Mouse (Mus musculus) lung, adult 2 months (tissue): ENCODE measurements around the gene Acp2. TPM values are rescaled to one million over a fixed set of nuclear protein-coding genes. Genes with fewer than 3 reads are reported as not detected.

Experiments
- DNase-seq: peaks from one replicate; pipeline ENCODE4 v3.0.0; 2022
- H3K4me1 ChIP-seq: fragments of 200-500 bp; 2 replicates; pipeline ENCODE4 v1.6.1; 2011; ENCODE audit warnings: low read length; ENCODE audit not compliant: control insufficient read depth, insufficient read depth
- H3K4me3 ChIP-seq: fragments of 200-500 bp; replicated peaks from 2 replicates; pipeline ENCODE3; 2011; ENCODE audit warnings: low read depth, mild to moderate bottlenecking, control low read depth, low read length; ENCODE audit errors: extremely low read depth
- CTCF ChIP-seq: fragments of 200-500 bp; IDR thresholded peaks from 2 replicates; pipeline ENCODE4 v1.5.1; 2011; ENCODE audit warnings: mild to moderate bottlenecking, low read length, control low read depth; ENCODE audit not compliant: insufficient read depth
- POLR2A ChIP-seq: fragments of 200-500 bp; IDR thresholded peaks from 2 replicates; pipeline ENCODE4 v1.6.1; 2011; ENCODE audit warnings: low read depth, mild to moderate bottlenecking, control low read depth, low read length, borderline replicate concordance; ENCODE audit errors: extremely low read depth
- WGBS: fragments of 180-500 bp; shearing (Covaris S2); methylation state at CpG from one replicate; pipeline ENCODE4 v1.1.7; 2018; 5-methylcytosine and 5-hydroxymethylcytosine counted together
- polyA plus RNA-seq: library from polyadenylated mRNA; depleted of rRNA; stranded (reverse); fragments of >200 nt; gene quantifications from 2 replicates; pipeline ENCODE4 v1.2.3, GENCODE M21; 2012; rRNA removed

The Acp2 gene
- polyA plus RNA-seq, 1 experiment = 25.0 TPM

DNA sequence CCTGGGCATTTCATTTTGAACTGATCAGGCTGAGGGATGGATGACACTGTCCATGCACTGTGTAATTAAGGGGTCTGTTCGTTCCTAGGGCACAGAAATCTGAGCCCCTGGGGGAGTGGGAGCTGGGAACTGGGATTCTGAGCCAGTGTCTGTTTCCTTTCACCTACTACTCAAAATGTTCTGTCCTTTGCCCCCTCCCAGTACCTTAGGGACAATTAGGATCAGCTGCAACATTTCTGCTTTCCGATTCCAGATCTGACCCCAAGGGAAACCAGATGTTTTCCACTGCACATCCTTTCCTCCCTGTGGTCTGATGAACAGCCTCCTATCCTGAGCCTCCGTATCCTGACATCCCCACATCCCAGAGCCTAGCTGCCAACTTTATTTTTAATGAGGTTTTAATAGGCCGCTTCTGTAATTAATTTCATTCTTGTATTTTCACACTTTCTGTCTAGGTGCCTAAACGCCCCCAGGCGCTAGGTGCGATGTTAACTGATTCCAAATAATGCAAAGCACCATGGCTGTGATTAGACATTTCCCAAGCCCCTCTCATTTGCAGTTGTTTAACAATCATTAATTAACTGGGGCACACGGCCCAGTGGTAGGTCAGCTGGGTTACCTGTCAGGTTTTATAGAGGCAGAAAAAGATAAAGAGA lies 52.2 kb downstream of the Acp2 start:
- WGBS = 58% methylated on average over 8 of the region's 8 CpGs
- no peak for DNase-seq
- H3K4me1 ChIP-seq = no peaks in the 10 kb centered on the region
- no peak overlapping the region for H3K4me3 ChIP-seq
- TF ChIP-seq CTCF = no peak
- no peak for TF ChIP-seq POLR2A

- DNase-seq = peak; percentile 46
- 5% methylated on average over 27 of the region's 27 CpGs for WGBS
Measured at GRCm38 (mm10) chr2:91255661-91256150, 53.0 kb downstream of the Acp2 start, which contains the start of gene Pacsin3. Gene Pacsin3, plus strand, starts transcription at chr2:91255954.

DNA sequence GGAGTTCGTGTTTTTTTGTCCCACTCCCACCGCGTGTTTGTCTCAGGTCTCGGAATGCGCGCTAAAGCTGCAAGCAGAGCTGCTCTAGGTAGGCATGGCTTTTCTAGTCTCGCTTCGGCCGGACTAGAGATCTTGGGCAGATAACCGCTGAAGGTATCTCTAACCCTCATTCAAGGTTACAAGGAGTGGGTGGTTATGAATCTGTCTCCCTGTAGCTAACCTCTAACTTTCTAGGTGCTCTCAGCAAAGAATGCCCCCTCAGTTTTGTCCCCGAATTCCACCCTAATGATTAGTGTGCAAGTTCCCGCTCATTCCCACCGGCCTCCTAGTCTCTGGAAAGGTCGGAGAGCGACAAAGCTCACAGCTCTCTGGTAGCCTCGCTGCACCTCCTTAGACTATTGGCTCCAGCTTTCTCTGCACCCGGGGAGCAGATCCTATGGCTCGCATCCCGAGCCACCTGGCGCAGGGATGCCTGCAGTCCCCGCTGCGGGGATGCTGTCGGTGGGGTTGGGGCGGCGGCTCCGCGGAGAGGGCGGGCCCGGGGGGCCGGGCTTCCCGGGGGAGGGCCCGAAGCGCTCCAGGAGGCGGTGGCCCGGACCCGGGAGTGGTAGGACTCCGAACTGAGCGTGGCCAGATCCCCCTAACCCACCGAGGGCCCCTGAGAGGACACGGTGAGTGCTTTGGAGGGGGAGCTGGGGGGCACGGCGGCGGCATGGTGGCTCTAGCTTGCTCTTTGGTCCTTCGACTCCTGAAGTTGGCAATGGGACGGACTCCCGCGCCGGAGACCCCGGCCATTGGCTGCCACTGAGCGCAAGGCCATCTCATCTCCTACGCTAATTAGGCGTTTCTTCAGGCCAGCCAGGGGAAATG lies 53.8 kb downstream of the Acp2 start:
- DNase-seq = peak; percentile 76
- Histone ChIP-seq H3K4me3 (peak overlapping the region; percentile 82), H3K4me1 (no peaks in the 10 kb centered on the region)
- under 1% methylated on average over 52 of the region's 52 CpGs for WGBS
- TF ChIP-seq CTCF = no peak
- peak; percentile 3; the same call in 1 of the 2 replicates for TF ChIP-seq POLR2A

More at GRCm38 (mm10) chr2:91255661-91256150, 53.0 kb downstream of the Acp2 start, which contains the start of gene Pacsin3:
- Histone ChIP-seq H3K4me3 (peak within 1 kb of the TSS; percentile 82), H3K4me1 (no peaks in the 10 kb centered on the region)
- no peak for TF ChIP-seq POLR2A
- TF ChIP-seq CTCF = no peak

DNA sequence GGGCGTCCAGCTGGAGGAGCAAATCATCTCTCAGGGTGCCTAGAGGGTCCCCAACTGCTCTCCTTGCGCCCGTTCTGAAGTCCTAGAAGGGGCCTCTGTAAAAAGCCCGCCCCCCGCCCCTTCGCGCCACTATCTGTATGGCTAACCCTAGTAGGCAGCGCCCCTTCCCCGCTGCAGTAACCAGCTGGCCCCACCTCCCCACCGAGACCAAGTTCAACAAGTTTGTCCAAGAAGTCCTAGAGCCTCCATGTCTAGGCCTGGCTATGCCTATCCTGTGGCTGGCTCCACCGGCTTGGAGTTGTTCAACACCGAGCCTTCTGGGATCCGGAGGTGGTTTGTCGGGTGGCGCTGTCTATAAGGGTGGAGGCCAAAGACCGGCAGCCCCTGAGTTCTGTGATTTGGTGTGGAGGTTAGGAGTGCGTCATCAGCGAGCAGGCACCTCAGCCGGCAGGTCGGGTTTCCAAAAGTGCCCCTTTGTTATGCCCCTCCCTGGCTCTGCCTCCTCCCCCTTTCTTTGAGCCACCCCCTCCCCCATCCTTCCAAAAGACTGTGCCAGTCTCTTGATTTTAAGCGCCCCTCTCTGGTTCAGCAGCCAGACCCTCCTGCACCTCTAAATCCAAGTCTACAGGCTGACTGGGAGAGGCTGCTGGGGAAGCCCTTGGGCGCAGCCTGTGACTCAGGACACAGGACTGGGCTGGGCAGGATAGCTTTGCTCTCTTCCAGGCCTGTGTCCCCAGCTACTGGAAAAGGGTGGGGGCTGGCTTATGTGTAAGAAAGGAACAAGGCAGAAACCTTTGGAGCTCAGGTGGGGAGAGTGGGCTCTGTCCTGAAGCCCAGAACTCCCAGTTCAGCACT lies 54.7 kb downstream of the Acp2 start:
- Histone ChIP-seq H3K4me1 (no peaks in the 10 kb centered on the region), H3K4me3 (peak overlapping the region; percentile 82)
- DNase-seq = peak; percentile 57
- TF ChIP-seq CTCF (no peak), POLR2A (no peak)
- WGBS = 6% methylated on average over 22 of the region's 22 CpGs

DNA sequence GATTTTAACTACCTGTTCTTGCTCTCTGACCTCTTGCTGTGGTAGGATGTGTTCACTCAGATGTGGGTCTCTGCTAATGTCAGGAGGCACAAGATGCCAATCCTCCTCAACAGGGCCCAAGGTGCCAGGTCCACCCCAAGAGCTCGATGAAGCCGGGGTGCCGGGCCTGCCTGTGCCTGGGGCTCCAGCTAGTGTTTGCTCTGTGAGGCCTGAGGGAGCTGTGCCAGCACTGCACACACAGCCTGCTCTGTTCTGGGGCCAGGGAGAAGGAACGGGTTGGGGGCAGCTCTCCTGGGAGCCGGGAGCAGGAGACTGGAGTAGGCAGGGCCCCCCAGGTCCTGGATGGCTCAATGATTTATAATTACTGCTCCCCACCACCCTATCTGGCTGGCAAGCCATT lies 55.4 kb downstream of the Acp2 start:
- DNase-seq = no peak
- 52% methylated on average over 5 of the region's 5 CpGs for WGBS
- no peak overlapping the region for H3K4me3 ChIP-seq

DNA sequence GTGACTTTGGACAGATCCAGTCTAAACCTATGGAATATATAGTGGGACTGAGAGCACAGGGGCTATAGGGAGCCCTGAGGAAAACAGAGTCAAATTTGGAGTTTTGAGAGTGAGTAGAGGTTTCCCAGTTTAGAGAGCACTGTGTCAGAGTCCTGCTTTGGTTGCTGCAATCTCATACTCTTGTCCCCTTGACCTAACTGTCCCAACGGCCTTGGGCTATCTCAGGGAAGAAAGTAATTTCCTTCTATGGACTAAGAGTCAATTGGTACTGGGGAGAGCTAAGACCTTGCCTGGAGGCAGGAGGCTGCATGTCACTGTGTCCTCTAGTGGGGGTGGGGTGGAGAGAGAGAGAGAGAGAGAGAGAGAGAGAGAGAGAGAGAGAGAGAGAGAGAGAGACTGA lies 56.1 kb downstream of the Acp2 start:
- WGBS = 48% methylated on average over 1 of the region's 1 CpGs
- DNase-seq = no peak
- TF ChIP-seq POLR2A (no peak), CTCF (no peak)
- Histone ChIP-seq H3K4me1 (no peaks in the 10 kb centered on the region), H3K4me3 (no peak overlapping the region)

More for the DNA sequence above, 55.4 kb downstream of the Acp2 start:
- H3K4me1 ChIP-seq = no peaks in the 10 kb centered on the region
- TF ChIP-seq CTCF (no peak), POLR2A (no peak)

- no peak for DNase-seq
- Histone ChIP-seq H3K4me1 (no peaks in the 10 kb centered on the region), H3K4me3 (no peak overlapping the region)
- WGBS = 91% methylated on average over 1 of the region's 1 CpGs
- TF ChIP-seq POLR2A (no peak), CTCF (no peak)
Measured at GRCm38 (mm10) chr2:91259493-91259892, 56.8 kb downstream of the Acp2 start.

Other genes starting within 250 kb of the Acp2 start
- 2.6 and 4.7 TPM in 2 replicates for gene Rapsn, start 167.3 kb upstream of the Acp2 start, polyA plus RNA-seq
- 51.7 and 76.9 TPM in 2 replicates for gene Psmc3, start 148.9 kb upstream of the Acp2 start, polyA plus RNA-seq
- gene Slc39a13, start 132.5 kb upstream of the Acp2 start, polyA plus RNA-seq = 88.2 and 101 TPM in 2 replicates
- gene Spi1, start 120.5 kb upstream of the Acp2 start, polyA plus RNA-seq = 65.7 and 70.7 TPM in 2 replicates
- gene Mybpc3, start 84.7 kb upstream of the Acp2 start, polyA plus RNA-seq = 7.0 and 11.2 TPM in 2 replicates
- 21.7 and 31.3 TPM in 2 replicates for gene Madd, start 19.0 kb upstream of the Acp2 start, polyA plus RNA-seq
- 97.4 and 102 TPM in 2 replicates for gene Nr1h3, start 51 bp upstream of the Acp2 start, polyA plus RNA-seq
- 11.8 and 13.9 TPM in 2 replicates for gene Ddb2, start 34.1 kb downstream of the Acp2 start, polyA plus RNA-seq
- 27.7 and 55.1 TPM in 2 replicates for gene Pacsin3, start 53.1 kb downstream of the Acp2 start, polyA plus RNA-seq
- 29.1 and 44.4 TPM in 2 replicates for gene Arfgap2, start 62.1 kb downstream of the Acp2 start, polyA plus RNA-seq
- gene 1110051M20Rik, start 241.8 kb downstream of the Acp2 start, polyA plus RNA-seq = 19.2 and 27.0 TPM in 2 replicates